Mouse (Mus musculus) MEL (cell line): Measurements from ENCODE around the gene Ppargc1a. TPM values are rescaled to one million over a fixed set of nuclear protein-coding genes. Genes with fewer than 3 reads are reported as not detected.

Source experiments
- DNase-seq: peaks from one replicate; pipeline ENCODE4 v3.0.0; 2011; ENCODE audit warnings: low read depth, low spot score
- H3K27ac ChIP-seq: 2 replicates; pipeline ENCODE4 v1.5.1; 2012; ENCODE audit warnings: low read depth, mild to moderate bottlenecking, control low read depth, low read length, moderate library complexity; ENCODE audit not compliant: control insufficient read depth
- H3K27me3 ChIP-seq, 2 experiments: fragments of 150-350 bp in 1 of 2; sonication (generic) in 1 of 2; 2 replicates each; pipeline ENCODE4 v1.6.1; 2012; ENCODE audit warnings: low read length in 2 of 2, mild to moderate bottlenecking in 2 of 2, improper control_type of control experiment in 1 of 2, moderate library complexity in 1 of 2; ENCODE audit not compliant: insufficient read depth in 2 of 2, control insufficient read depth in 1 of 2
- H3K36me3 ChIP-seq, 2 experiments: 2 replicates each; pipeline ENCODE4 v1.6.1; 2012 to 2014; ENCODE audit warnings: low read length in 2 of 2, improper control_type of control experiment in 1 of 2, inconsistent platforms in 1 of 2, mild to moderate bottlenecking in 1 of 2; ENCODE audit not compliant: insufficient read depth in 2 of 2, control insufficient read depth in 1 of 2
- H3K4me1 ChIP-seq, 2 experiments: fragments of 150-350 bp in 1 of 2; sonication (generic) in 1 of 2; 2 replicates each; pipeline ENCODE4 v1.6.1; 2012; ENCODE audit warnings: low read length in 2 of 2, improper control_type of control experiment in 1 of 2, mild to moderate bottlenecking in 1 of 2; ENCODE audit not compliant: insufficient read depth in 2 of 2, control insufficient read depth in 1 of 2
- H3K4me3 ChIP-seq, 2 experiments: fragments of 150-350 bp in 1 of 2; sonication (generic) in 1 of 2; 2 replicates each; pipeline ENCODE4 v1.5.1; 2012; ENCODE audit warnings: low read depth in 2 of 2, low read length in 2 of 2, mild to moderate bottlenecking in 2 of 2, moderate library complexity in 2 of 2, control low read depth in 1 of 2, improper control_type of control experiment in 1 of 2; ENCODE audit not compliant: control insufficient read depth in 1 of 2, insufficient read depth in 1 of 2
- H3K79me2 ChIP-seq: 2 replicates; pipeline ENCODE4 v1.6.1; 2012; ENCODE audit warnings: mild to moderate bottlenecking, low read length, moderate library complexity; ENCODE audit not compliant: control insufficient read depth, poor library complexity, insufficient read depth
- H3K9ac ChIP-seq: 2 replicates; pipeline ENCODE4 v1.6.1; 2012; ENCODE audit warnings: low read depth, mild to moderate bottlenecking, control low read depth, low read length, moderate library complexity; ENCODE audit not compliant: control insufficient read depth, poor library complexity, severe bottlenecking
- H3K9me3 ChIP-seq: fragments of 150-350 bp; sonication (generic); replicated peaks from 2 replicates; pipeline ENCODE4 v1.6.1; 2012; ENCODE audit warnings: mild to moderate bottlenecking, low read length, improper control_type of control experiment, moderate library complexity; ENCODE audit not compliant: insufficient read depth
- CHD1 ChIP-seq: IDR thresholded peaks from 2 replicates; pipeline ENCODE4 v1.6.1; 2012; ENCODE audit warnings: low read depth, mild to moderate bottlenecking, inconsistent platforms, low read length, improper control_type of control experiment
- CTCF ChIP-seq, 3 experiments: IDR thresholded peaks in 2 of 3; conservative IDR thresholded peaks in 1 of 3; 2 replicates each; pipeline ENCODE4 v1.5.1; 2011 to 2012; ENCODE audit warnings: low read length in 3 of 3, low read depth in 2 of 3, mild to moderate bottlenecking in 2 of 3, improper control_type of control experiment in 1 of 3, inconsistent platforms in 1 of 3, mixed read lengths in 1 of 3, moderate library complexity in 1 of 3; ENCODE audit not compliant: control insufficient read depth in 1 of 3, insufficient read depth in 1 of 3, poor library complexity in 1 of 3, severe bottlenecking in 1 of 3
- ELF1 ChIP-seq: IDR thresholded peaks from 2 replicates; pipeline ENCODE4 v1.6.1; 2014; ENCODE audit warnings: low read depth, mild to moderate bottlenecking, inconsistent platforms, low read length, improper control_type of control experiment, moderate library complexity
- EP300 ChIP-seq, 2 experiments: IDR thresholded peaks; 2 replicates each; pipeline ENCODE4 v1.6.1; 2011; ENCODE audit warnings: improper control_type of control experiment in 2 of 2, low read length in 2 of 2, low read depth in 1 of 2, mild to moderate bottlenecking in 1 of 2
- ETS1 ChIP-seq: IDR thresholded peaks from 2 replicates; pipeline ENCODE4 v1.6.1; 2012; ENCODE audit warnings: low read depth, mild to moderate bottlenecking, inconsistent platforms, low read length, improper control_type of control experiment, moderate library complexity
- GATA1 ChIP-seq: IDR thresholded peaks from 2 replicates; pipeline ENCODE4 v1.6.1; 2011; ENCODE audit warnings: low read depth, low read length, improper control_type of control experiment
- JUND ChIP-seq: IDR thresholded peaks from 2 replicates; pipeline ENCODE4 v1.6.1; 2011; ENCODE audit warnings: low read depth, mild to moderate bottlenecking, improper control_type of control experiment, low read length
- KAT2A ChIP-seq: conservative IDR thresholded peaks from 2 replicates; pipeline ENCODE4 v1.6.1; 2012; ENCODE audit warnings: low read depth, low read length, improper control_type of control experiment, inconsistent platforms
- MAFK ChIP-seq: IDR thresholded peaks from 2 replicates; pipeline ENCODE4 v1.6.1; 2011; ENCODE audit warnings: low read depth, mild to moderate bottlenecking, low read length, improper control_type of control experiment, borderline replicate concordance
- MAX ChIP-seq: IDR thresholded peaks from 2 replicates; pipeline ENCODE4 v1.6.1; 2011; ENCODE audit warnings: low read length, improper control_type of control experiment
- MYB ChIP-seq: IDR thresholded peaks from 2 replicates; pipeline ENCODE4 v1.6.1; 2011; ENCODE audit warnings: mild to moderate bottlenecking, low read depth, low read length, improper control_type of control experiment
- NELFE ChIP-seq: IDR thresholded peaks from 2 replicates; pipeline ENCODE4 v1.6.1; 2011; ENCODE audit warnings: low read depth, low read length, improper control_type of control experiment
- NRF1 ChIP-seq: IDR thresholded peaks from 2 replicates; pipeline ENCODE4 v1.6.1; 2014; ENCODE audit warnings: low read depth, mild to moderate bottlenecking, inconsistent platforms, low read length, improper control_type of control experiment, moderate library complexity; ENCODE audit not compliant: poor library complexity, insufficient read depth, severe bottlenecking
- POLR2AphosphoS5 ChIP-seq: IDR thresholded peaks from 2 replicates; pipeline ENCODE4 v1.6.1; 2012; ENCODE audit warnings: low read depth, borderline replicate concordance, mild to moderate bottlenecking, inconsistent platforms, low read length, moderate library complexity, mixed read lengths
- RCOR1 ChIP-seq: IDR thresholded peaks from 2 replicates; pipeline ENCODE4 v1.6.1; 2012; ENCODE audit warnings: low read depth, mild to moderate bottlenecking, inconsistent platforms, low read length, improper control_type of control experiment
- SMC3 ChIP-seq: IDR thresholded peaks from 2 replicates; pipeline ENCODE4 v1.6.1; 2011; ENCODE audit warnings: low read depth, low read length, improper control_type of control experiment
- TAL1 ChIP-seq: IDR thresholded peaks from 2 replicates; pipeline ENCODE4 v1.6.1; 2012; ENCODE audit warnings: mild to moderate bottlenecking, inconsistent platforms, low read length, moderate library complexity, mixed read lengths
- TCF12 ChIP-seq: IDR thresholded peaks from 2 replicates; pipeline ENCODE4 v1.6.1; 2014; ENCODE audit warnings: low read depth, mild to moderate bottlenecking, inconsistent platforms, low read length, improper control_type of control experiment, moderate library complexity
- UBTF ChIP-seq: IDR thresholded peaks from 2 replicates; pipeline ENCODE4 v1.6.1; 2012; ENCODE audit warnings: low read depth, mild to moderate bottlenecking, inconsistent platforms, low read length, improper control_type of control experiment, moderate library complexity, borderline replicate concordance; ENCODE audit not compliant: insufficient read depth
- USF2 ChIP-seq, 2 experiments: IDR thresholded peaks; 2 replicates each; pipeline ENCODE4 v1.6.1; 2011 to 2012; ENCODE audit warnings: improper control_type of control experiment in 2 of 2, low read length in 2 of 2, borderline replicate concordance in 1 of 2, inconsistent platforms in 1 of 2, low read depth in 1 of 2, mild to moderate bottlenecking in 1 of 2; ENCODE audit not compliant: insufficient read depth in 1 of 2
- ZNF384 ChIP-seq: IDR thresholded peaks from 2 replicates; pipeline ENCODE4 v1.6.1; 2012; ENCODE audit warnings: low read depth, mild to moderate bottlenecking, inconsistent platforms, low read length, improper control_type of control experiment
- polyA plus RNA-seq, 2 experiments: library from polyadenylated mRNA; stranded (reverse) in 1 of 2; unstranded in 1 of 2; fragments of >175 nt in 1 of 2; fragments of >200 nt in 1 of 2; gene quantifications; 2 replicates each; pipeline versions ENCODE4 v1.2.1 to v1.2.4; 2012; ENCODE audit warnings: low replicate concordance in 2 of 2, low read depth in 1 of 2; ENCODE audit not compliant: insufficient read length in 2 of 2, insufficient read depth in 1 of 2, missing spikeins in 1 of 2
- total RNA-seq: library from RNA; depleted of rRNA; stranded (reverse); fragments of 300-350 nt; gene quantifications from 2 replicates; pipeline ENCODE4 v1.2.3, GENCODE M21; 2012

The Ppargc1a gene
- total and polyA plus RNA-seq, 3 experiments = 0.04 to 0.06 TPM; not detected in 1

- no peaks in the 10 kb centered on the region for H3K27me3 ChIP-seq
- H3K9ac ChIP-seq = no peak overlapping the region
- TF ChIP-seq MYB = no peak
- no peak for TF ChIP-seq NELFE
- no peak for TF ChIP-seq TCF12
- no peak for TF ChIP-seq MAX
- no peak for TF ChIP-seq MAFK
- no peak for TF ChIP-seq JUND
- no peak for TF ChIP-seq TAL1
- no peak for TF ChIP-seq ZNF384
- TF ChIP-seq CHD1 = no peak
- no peak for TF ChIP-seq SMC3
- TF ChIP-seq KAT2A = no peak
- no peak for TF ChIP-seq USF2 (IDR thresholded peaks at IDR 0.05; ENCODE audit: borderline replicate concordance in 1 of 2, insufficient read depth in 1 of 2, low read depth in 1 of 2, low read length in 2 of 2)
- no peak for TF ChIP-seq ELF1
- TF ChIP-seq POLR2AphosphoS5 = no peak
- no peak for TF ChIP-seq ETS1
- no peak for TF ChIP-seq EP300 (IDR thresholded peaks at IDR 0.05; ENCODE audit: low read depth in 1 of 2, low read length in 2 of 2)
- TF ChIP-seq GATA1 = no peak
- TF ChIP-seq CTCF (IDR thresholded peaks at IDR 0.05 in 2 of 3, conservative IDR thresholded peaks at IDR 0.05 in 1 of 3; ENCODE audit: control insufficient read depth in 1 of 3, insufficient read depth in 1 of 3, low read depth in 2 of 3, low read length in 3 of 3, poor library complexity in 1 of 3, severe bottlenecking in 1 of 3) = no peak
- TF ChIP-seq NRF1 = no peak
- no peak for TF ChIP-seq RCOR1
- no peak overlapping the region for H3K27ac ChIP-seq
- H3K36me3 ChIP-seq = no peaks in the 10 kb centered on the region
- no peak for DNase-seq
- no peak overlapping the region for H3K4me3 ChIP-seq
- no peaks in the 10 kb centered on the region for H3K79me2 ChIP-seq
- no peaks in the 10 kb centered on the region for H3K4me1 ChIP-seq
- H3K9me3 ChIP-seq = no peaks in the 10 kb centered on the region
Measured at GRCm38 (mm10) chr5:51584186-51584585, 16.7 kb upstream of the Ppargc1a start.

- no peak for DNase-seq
- no peaks in the 10 kb centered on the region for H3K36me3 ChIP-seq
- no peaks in the 10 kb centered on the region for H3K79me2 ChIP-seq
- H3K27ac ChIP-seq = no peak overlapping the region
- no peaks in the 10 kb centered on the region for H3K4me1 ChIP-seq
- no peaks in the 10 kb centered on the region for H3K9me3 ChIP-seq
- H3K27me3 ChIP-seq = no peaks in the 10 kb centered on the region
- no peak for TF ChIP-seq MAFK
- TF ChIP-seq UBTF = no peak
- no peak for TF ChIP-seq TAL1
- no peak overlapping the region for H3K9ac ChIP-seq
- no peak overlapping the region for H3K4me3 ChIP-seq
Measured at GRCm38 (mm10) chr5:51583632-51584031, 16.1 kb upstream of the Ppargc1a start.
